Mouse (Mus musculus) layer of hippocampus, adult 6 months (tissue): ENCODE results near the gene Def6. TPM values are rescaled to one million over a fixed set of nuclear protein-coding genes. Genes with fewer than 3 reads are reported as not detected.

Experiments used
- long read RNA-seq, 2 experiments: library from polyadenylated mRNA; unstranded; transcript quantifications; one replicate each; pipeline ENCODE4 v2.0.0; 2019 to 2020
- polyA plus RNA-seq: library from polyadenylated mRNA; unstranded; fragments of <200 nt; fragmentation: Nextera tagmentation; gene quantifications from 2 replicates; pipeline ENCODE4 v1.2.3, GENCODE M21; 2021

Def6 gene
- polyA plus RNA-seq: 1.5 and 2.0 TPM in 2 replicates
- long read RNA-seq, experiment 1, partial matches to known transcripts: 2 of 4 reads
- long read RNA-seq, experiment 1, other reads (novel, unspliced or antisense): 0 of 4 reads
- long read RNA-seq, experiment 2, transcript Def6-201 (11 exons, 2,277 nt): major isoform, 10 of 12 reads
- long read RNA-seq, experiment 2, partial matches to known transcripts: 2 of 12 reads
- long read RNA-seq, experiment 2, other reads (novel, unspliced or antisense): 0 of 12 reads

DNA sequence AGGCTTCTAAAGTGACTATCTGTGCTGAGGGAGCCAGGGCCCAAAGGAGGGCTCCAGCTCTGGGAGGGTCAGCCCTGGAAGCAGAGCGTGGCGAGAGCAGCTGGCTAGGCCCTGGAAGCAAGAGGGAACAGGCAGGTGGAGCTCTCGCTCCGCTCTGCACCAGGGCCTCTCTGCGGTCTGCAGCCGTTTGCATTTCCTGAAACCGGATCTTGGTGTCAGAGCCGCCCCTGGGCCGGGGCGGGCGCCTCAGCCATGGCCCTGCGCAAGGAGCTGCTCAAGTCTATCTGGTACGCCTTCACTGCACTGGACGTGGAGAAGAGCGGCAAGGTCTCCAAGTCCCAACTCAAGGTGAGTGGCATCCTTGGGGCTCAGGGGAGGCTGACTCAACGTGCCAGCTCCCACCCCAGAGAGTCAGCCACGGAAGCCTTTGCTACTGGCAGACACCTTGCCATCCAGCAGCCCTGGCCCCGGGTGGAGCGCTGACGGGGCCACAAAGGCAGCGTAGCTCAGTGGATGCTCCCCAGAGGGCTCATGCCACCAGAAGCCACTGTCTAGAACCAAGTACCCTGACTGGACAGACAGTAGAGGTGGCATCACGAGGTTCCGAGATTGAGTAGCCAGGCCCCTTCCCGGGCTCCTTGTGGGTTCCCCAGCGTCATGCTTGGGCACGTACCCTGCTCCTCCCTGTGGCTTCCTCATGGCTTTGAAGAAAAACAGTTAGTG, at the start of gene Def6:
Gene Def6, plus strand, starts transcription at position 188 of the 723 bp plus-strand sequence.

GRCm38 (mm10) chr17:28176775-28177539, 30.6 kb upstream of the Def6 start, which contains the start of gene Zfp523:
Zfp523 (plus strand) TSS chr17:28177129.

GRCm38 (mm10) chr17:28232475-28233060, 25.0 kb downstream of the Def6 start, which contains the start of gene Ppard:
Ppard (plus strand) TSS chr17:28232700.

Other genes starting within 250 kb of the Def6 start
- 1.2 and 1.4 TPM in 2 replicates for gene Tcp11, start 127.1 kb upstream of the Def6 start, polyA plus RNA-seq
- 0.16 and 0.68 TPM in 2 replicates for gene Scube3, start 65.6 kb upstream of the Def6 start, polyA plus RNA-seq
- gene Zfp523, start 30.6 kb upstream of the Def6 start, polyA plus RNA-seq: 15.8 and 17.1 TPM in 2 replicates
- 2.5 and 4.8 TPM in 2 replicates for gene Ppard, start 24.9 kb downstream of the Def6 start, polyA plus RNA-seq
- 23.4 and 23.5 TPM in 2 replicates for gene Fance, start 105.7 kb downstream of the Def6 start, polyA plus RNA-seq
- gene Rpl10a, start 120.7 kb downstream of the Def6 start, polyA plus RNA-seq: 906 and 1,055 TPM in 2 replicates
- gene Tead3, start 143.0 kb downstream of the Def6 start, polyA plus RNA-seq: 0.13 and 0.18 TPM in 2 replicates
- gene Tulp1, start 157.4 kb downstream of the Def6 start, polyA plus RNA-seq: 0.10 TPM in 1 of 2 replicates, not detected in the other